Mouse (Mus musculus) frontal cortex, postnatal 36 days (tissue): ENCODE measurements around the gene Esam.

ENCODE experiments used
- DNase-seq, 2 experiments: peaks; one replicate each; pipeline ENCODE4 v3.0.0; 2022; ENCODE audit warnings: low spot score in 2 of 2

Gene Esam

DNA sequence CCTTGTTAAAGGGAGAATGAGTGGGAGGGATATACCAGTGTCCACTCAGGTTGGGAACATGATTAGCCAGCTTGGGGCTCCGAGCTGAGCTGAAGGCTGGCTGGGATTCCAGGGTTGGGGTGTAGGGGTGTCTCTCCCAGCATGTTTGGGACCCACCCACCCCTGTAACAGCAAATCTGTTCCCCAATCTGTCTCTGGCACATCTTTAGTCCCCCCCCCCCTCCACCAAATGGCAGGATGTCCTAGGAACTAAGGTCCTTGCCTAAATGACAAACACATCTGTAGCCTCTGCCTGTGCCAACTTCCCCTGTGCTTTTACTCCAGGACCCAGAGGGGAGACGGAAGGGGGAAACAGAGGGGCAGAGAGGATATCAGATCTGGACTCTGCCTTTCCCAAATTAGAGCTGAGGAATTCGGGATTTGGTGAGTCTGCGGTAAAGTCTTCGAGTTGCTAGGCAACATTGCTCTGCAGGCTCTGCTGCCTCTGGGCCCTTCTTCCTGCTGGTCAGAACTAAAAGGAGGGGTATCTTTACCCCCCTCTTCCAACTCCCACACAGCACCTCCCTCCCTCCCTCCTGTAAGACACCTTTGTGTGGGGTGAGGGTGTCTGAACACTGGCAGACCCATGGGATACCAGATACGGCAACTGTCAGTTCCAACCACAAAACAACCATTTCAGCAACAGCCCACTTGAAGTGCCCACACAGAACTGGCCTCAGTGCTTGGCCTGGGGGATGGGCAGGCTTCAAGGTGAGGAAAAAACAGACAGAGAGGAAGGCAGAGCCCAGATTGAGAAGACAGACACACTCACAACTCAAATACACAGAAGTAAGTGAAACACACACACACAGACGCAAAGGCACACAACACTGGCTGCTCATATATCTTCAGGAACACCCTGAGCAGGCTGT is 27.2 kb downstream of the Esam start, which contains the start of gene Siae:
Gene Siae (plus strand): TSS at position 861 of the 911 bp plus-strand sequence.
- DNase-seq = peak in 1 of 2 experiments; percentile 72

GRCm38 (mm10) chr9:37556366-37556765 is 28.5 kb downstream of the Esam start:
- peak in 1 of 2 experiments; percentile 62 for DNase-seq

DNA sequence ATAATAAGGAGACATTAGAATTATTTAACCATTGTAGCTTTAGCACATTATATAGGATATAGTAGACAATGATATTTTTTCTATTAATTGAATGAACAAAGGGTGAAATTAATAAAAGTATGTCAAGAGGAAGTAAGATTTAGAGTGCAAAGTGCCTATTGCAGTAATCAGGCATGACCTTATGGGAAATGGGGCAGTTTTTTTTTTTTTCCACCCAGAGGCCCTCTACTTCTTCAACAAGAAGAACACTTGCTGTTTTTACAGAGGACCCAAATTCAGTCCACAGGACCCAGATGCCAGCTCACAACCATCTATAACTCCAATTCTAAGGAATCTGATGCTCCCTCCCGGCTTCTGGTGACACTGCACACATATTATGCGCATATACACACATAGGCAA is 32.7 kb downstream of the Esam start:
- no peak for DNase-seq

DNA sequence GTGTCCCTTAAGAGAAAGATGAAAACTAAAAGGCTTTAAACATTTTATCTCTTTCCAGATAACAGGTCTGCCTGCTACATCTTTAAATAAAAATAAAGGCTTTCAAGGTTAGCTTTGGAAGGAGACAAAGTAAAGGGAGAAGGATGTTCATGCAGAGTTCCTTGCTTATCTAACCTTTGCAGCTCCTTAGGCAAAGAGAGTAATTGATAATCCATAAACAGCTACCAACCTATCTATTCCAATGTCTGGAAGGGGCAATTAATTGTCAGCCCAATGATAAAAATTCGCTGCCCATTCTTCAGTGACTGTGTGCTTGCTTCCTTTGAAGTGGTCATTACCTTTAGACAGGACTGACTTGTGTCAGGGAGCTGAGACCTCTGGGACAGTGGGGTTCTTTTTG is 35.9 kb downstream of the Esam start:
- no peak for DNase-seq

- no peak for DNase-seq
Observed at GRCm38 (mm10) chr9:37567019-37567418, 39.1 kb downstream of the Esam start.

DNA sequence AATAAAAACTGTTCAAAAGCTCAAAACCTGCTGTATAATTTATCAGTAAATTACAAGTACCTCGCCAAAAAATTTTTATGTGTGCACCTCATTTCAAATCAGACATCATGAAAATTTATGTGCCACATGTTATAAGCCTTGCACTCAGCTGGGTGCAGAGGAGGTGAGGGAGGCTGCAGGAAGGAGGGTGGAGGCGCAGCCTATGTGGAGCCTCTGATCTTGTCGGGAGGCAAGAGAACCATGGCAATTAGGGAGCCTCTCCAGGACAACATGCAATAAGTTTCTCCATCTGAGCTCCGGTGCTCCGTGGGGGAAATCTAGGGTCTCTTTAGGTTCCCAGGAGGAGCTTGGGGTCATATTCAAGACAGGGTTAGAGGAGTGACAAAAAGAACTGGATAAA is 39.6 kb downstream of the Esam start:
- no peak for DNase-seq

DNA sequence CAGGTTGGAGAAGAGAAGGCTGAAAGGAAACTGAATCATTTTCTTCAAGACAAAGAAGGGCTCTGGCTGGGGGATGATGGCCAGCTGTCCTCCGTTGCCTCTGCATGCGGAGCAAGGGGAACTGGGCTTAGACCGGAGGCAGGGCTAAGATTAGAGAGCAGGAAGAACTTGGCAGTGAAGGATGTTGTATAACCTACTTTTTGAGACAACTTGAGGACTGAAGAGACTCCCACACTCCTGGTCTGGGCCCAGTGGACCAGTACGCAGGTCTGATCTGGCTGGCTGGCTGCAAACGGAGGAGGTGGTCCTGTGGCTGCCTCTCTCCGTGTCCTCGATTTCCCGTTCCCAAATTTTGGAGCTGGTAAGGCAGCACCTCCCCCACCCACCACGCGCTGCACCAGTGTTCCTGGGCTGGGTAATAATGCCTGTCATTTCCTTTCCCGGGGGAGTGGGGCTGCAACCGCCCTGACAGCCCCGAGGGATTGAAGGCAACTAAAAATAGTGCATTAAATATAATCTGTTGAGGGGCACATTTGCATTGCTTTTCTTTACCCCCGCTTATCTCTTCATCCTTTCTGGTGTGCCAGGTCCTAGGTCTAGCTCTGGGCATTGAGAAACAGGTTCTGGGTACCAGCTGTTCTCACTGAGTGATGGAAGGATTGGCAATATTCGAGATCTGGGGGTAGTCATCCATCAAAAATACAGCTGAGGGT is 40.2 kb downstream of the Esam start:
- DNase-seq = peak; percentile 76 to 83

DNA sequence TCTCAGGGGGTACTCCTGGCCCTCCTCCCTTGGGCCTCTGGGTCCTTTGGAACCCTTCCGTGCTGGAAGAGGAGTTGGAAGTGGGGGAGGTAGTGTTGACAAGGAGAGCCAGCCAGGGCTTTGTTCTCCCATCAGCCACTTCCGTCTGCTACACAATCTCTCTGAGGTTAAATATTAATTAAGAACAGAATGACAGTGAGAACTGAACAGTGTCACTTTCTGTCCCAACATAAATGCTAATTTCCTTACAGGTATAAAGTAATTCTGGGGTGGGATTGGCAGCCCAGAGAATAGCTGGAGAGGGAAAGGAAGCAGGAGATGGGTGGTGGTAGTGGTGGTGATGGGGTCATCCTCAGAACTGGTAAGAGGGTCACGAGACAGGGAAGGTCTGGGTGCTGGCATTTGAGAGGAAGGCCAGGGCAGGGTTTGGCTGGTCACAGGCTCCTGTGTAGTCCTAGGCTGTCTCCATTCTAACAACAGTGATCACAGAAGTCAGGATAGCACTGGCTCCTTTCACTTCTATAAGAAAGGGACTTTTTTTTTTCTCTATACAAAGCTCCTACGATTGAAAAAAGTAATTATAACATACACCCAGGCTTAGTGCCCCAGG is 40.8 kb downstream of the Esam start:
- DNase-seq = no peak

DNA sequence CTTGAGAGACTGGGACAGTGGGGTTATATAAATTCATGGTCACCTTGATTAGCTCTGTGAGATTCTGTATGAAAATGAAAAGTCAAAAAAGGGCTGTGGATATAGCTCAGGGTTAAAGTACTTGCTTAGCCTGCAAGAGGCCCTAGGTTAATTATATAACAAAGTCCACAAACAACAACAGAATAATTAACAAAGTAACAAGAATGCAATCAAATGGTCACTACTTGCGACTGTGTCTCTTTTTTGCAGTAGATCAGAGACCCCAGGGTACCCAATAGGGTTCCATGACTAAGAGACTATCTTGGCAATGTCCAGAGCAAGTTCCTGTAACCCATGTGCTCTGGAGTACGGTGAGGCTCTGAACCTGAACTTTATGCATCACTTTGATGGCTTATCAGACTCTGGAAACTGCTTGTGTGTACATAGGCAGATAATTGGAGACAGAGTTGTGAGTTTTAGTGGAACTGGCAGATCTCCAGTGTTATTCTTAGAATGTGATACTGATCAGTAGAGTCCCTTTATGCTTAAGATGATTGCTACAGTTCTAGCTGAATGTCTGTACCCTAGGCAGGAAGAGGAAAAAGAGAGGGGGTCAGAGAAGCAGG is 41.5 kb downstream of the Esam start:
- DNase-seq = no peak

GRCm38 (mm10) chr9:37572204-37572876 is 44.5 kb downstream of the Esam start:
- no peak for DNase-seq

GRCm38 (mm10) chr9:37576436-37576930 is 48.6 kb downstream of the Esam start:
- peak; percentile 71 to 72 for DNase-seq

DNA sequence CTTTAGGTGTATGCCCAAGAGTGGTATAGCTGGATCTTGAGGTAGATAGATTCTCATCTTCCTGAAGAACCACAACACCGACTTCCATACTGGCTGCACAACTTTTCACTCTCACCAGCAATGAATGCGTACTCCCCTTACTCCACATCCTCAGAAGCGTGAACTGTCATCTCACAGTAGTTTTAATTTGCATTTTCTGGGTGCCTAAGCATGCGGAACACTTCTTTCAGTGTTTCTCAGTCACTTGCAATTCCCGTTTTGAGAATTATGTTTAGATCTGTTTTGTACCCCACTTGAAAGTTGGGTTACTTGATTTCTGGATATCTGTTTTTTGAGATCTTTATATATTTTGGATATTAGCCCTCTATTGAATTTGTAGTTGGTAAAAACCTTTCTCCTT is 55.7 kb downstream of the Esam start:
- no peak for DNase-seq

DNA sequence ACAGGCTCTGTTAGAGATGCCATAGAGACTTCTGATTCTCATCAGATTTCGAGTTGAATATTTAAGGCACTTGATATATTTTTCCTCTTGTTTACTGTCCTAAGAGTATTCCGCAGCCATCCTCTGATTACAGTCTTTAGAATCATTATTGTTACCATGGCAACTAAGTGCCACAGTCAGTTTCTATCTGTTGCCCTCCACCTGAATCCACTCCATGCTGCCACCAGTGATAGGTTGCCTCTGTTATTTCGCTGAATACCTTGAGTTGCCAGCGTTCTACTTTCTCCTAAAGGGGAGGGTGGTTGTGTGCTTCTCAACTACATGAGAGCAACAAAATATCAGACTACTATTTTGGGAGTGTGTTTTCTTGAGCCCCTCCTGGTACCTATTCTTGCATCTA is 58.8 kb downstream of the Esam start:
- no peak for DNase-seq
